Mouse (Mus musculus): ENCODE measurements around the gene Srxn1.
"Not testable (repeated sequence)": the region's sequence is repeated elsewhere in the genome, so short reads cannot be mapped to it uniquely, and the experiment has no call there.

The Srxn1 gene

DNA sequence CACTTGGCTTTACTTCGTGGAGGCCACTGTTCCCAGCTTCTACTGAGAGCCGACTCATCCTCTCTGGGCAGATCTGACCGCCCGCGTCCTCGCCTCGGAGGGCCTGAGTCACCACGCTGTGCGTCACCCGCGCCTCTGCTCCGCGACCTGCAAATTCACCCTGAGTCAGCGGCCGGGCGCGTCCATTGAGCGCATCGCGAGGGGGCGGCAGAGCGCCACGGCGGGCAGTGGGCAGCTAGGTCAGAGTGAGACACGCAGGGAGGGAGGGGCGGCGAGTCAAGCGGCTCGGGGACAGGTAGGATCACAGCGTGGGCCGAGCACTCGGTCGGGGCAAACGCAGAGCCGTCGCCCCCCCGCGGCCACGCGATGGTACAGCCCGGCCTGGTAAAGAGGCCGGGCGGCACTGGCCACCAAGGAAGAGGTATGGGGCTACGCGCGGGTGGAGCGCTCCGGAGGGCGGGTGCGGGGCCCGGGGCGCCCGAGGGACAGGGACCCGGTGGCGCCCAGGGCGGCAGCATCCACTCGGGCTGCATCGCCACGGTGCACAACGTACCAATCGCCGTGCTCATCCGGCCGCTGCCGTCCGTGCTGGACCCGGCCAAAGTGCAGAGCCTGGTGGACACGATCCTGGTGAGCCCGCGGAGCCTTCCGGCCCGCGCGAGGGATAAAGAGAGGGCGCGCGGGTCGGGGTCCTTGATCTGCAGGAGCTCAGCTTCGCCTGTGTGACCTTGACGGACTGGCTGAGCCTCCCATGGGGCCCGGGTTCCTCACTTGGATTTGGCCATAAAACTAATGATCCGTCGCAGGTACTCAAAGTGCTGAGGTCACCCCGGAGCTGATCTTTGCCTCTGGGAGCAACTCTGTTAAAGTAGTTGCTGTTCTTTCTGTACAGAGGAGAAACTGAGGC lies at the start of gene Srxn1:
Srxn1 (plus strand) TSS at position 199 of the 907 bp plus-strand sequence.
- peak; percentile 87 to 91 for DNase-seq (ENCODE audit: low spot score in 2 of 2)

DNA sequence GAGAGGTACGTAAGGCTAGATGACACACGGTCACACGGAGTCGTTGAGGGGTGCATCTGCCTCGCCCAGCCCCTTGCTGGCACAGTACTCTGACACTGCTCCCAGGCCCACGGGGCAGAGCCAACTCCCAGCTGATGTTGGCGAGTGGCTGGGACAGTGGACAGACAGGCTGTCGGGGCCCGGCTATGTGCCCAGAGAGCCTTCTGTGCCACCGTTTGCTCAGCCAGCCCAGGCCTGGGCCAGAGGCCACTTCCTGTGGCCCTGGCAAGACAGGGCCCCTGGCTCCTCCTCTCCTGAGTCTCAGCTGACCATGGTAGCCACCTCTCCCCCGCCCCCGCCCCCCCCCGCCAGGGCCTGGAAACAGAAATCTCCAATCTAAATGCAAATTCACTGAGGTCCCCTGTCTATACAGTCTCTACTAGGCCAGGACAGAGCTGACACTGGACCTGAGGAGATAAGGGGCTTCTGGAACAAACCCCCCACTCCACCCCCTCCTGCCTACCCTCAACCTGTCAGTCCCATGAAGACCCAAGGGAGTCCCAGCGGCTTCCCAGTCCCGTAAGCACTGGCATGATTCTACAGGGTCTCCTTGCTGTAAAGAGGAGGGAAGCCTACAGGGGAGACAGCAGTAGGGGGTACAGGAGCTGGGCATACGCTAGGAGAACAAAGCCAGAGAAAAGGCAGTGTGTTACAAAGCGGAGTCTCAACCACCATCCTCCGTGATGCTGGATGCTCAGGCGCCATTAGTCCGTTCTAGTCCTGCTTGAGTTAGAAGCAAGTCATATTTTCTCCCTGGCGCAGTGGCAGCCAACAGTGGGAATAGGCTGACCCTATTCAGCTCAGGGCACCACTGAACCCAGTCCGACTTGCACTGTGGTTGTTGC lies 48.7 kb upstream of the Srxn1 start:
- no peak for DNase-seq (ENCODE audit: low spot score in 2 of 2)

DNA sequence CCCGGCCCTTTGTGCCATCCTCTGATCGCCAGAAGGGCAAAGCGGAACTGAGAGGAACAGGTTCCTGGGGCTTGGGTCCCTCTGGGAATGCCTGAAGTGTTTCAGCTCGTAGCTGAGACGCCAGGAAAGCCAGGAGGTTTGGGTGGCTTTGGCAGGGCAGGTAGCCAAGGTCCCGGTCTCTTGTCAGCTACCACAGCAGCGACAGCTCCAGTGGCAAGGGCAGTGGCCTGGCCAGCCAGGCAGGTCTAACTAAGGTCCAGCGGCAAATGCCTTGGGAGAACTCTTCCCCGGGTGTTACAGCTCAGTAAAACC lies 48.1 kb upstream of the Srxn1 start:
- DNase-seq (ENCODE audit: low spot score in 2 of 2), result no peak

DNA sequence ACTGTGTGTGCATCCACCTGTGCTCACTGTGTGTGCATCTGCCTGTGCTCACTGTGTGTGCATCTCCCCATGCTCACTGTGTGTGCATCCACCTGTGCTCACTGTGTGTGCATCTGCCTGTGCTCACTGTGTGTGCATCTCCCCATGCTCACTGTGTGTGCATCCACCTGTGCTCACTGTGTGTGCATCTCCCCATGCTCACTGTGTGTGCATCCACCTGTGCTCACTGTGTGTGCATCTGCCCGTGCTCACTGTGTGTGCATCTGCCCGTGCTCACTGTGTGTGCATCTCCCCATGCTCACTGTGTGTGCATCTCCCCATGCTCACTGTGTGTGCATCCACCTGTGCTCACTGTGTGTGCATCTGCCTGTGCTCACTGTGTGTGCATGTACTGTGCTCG lies 42.5 kb upstream of the Srxn1 start:
- not testable (repeated sequence) for DNase-seq (ENCODE audit: low spot score in 2 of 2)

DNA sequence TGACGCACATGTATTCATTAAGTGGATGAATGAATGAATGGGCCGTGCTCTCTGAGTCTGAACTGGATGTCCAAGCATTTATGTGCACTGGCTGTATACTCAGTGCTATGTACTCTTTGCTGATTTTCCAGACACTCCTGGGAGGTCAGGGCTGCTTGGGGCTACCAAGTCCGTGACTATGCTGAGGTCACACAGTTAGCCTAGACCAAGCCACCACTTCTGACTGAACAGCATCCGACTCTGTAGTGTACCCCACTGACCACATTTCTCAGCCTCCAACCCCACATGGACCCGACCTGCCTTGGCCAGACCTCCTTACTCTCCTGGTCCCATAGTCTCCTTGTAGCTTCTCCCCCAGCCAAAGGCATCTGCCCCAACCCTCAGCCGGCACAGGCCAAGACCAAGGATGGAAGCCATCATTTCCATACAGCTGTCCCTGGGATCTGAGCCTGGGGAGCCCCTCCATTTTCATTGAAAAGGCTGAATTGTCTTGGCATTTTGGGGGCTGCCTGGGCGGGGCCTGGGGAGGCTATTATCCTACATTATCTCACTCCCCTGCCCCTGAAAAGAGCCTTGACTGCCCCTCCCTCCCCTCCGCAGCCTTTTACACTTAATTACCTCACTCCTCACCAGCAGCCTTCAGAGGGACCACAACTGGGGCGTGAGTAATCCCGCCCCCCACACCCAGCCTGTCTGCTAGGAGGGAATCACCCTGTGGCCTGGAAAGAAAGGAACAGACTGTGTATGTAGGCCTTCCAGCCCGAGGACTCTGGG lies 36.5 kb upstream of the Srxn1 start:
- DNase-seq (ENCODE audit: low spot score in 2 of 2), result no peak

DNA sequence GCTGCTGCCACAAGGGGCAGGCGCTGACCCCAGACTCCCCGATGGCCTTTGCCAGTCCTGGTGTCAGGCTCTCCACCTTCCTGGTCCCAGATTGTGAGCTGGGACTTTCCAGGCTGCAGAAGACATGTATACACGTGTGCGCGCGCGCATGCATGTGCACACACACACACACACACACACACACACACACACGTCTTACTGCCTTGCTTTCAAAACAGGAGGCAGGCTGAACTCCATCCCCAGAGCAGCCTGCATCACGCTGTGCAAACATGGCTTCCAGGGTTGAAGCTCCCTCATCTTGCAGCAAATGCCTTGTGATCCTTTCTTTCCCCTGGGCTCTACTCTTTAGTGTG lies 35.9 kb upstream of the Srxn1 start:
- no peak for DNase-seq (ENCODE audit: low spot score in 2 of 2)

DNA sequence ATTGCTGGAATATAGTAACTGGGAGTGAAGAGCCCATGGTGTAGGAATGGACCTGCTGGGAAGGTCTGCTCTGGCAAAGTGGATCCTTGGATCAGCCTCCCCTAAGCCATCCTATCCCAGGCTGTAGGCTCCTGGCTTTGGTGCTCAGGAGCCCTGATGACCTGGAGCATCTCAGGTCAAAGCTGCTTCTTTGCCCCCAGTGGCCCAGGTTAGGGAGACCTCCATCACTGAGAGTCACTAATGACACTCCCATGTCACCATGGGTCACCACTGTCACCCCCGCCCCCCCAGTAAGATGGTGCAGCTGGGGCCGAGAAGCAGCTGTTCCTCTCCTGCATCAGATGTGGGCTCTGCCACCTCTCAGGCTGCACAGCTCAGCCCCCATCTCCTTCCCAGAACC lies 35.4 kb upstream of the Srxn1 start:
- DNase-seq (ENCODE audit: low spot score in 2 of 2), result no peak

DNA sequence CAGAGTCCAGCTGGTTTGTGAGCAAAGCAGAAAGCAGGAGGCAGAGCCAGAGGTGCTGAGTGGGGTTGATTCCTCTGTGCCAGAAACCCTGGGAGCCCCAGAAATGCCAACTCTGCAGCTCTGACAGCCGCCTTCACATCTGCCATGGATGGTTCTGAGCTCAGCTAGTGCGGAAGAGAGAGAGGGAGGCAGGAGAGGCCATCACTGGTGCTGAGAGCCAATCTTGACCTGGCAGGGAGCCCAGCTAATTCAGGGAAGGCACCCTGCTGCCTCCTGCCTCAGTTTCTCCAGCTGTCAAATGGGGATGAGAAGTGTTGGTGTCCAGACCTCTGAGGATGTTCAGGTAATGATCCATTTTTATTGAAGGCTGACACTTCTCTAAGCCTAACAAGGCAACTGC lies 30.8 kb upstream of the Srxn1 start:
- no peak for DNase-seq (ENCODE audit: low spot score in 2 of 2)

DNA sequence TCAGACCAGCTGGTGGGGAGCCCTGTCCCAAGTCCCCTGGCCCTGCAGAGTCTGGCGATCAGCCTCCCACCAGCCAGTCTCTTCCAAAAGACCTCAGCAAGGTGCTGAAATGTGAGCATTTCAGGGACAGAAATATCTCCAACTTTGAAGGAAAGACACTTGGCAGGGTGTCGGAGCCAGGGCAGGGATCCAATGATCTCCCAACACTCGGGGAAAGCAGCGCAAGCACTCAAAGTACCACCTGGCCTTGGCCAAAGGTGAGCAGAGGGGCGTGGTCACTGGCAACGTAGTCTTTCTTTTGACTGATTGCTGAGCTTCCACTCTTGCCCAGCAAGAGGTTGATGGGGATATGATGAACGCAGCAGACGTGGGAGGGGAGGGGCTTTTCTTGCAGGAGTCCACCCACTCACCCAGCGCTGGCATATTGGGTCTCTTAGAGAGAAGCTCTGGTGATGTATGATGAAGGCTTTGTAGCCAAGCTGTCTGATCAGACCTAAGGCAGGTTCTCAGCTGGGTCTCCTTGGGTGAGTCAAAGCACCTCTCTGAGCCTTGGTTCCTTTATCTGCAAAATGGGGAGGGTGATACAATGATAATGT lies 29.9 kb upstream of the Srxn1 start:
- DNase-seq (ENCODE audit: low spot score in 2 of 2), result no peak

DNA sequence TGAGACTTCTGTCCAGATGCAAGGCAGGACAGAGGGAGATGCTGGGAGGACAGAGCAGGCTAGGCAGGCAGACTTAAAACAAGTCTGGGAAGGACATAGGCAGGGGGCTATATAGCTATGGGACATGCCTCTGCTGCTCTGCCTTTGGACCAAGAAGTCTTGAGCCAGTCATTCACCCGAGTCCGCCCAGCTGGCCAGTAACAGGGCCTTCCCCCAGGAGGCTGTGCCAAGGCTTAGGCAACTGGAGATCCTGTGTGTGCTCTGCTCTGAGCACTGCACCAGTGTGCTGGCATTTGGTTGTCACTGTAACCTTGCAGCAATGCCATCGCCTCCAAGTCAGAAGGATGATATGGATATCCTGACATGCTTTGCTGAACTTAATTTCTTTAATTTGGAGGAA lies 28.0 kb upstream of the Srxn1 start:
- no peak for DNase-seq (ENCODE audit: low spot score in 2 of 2)

DNA sequence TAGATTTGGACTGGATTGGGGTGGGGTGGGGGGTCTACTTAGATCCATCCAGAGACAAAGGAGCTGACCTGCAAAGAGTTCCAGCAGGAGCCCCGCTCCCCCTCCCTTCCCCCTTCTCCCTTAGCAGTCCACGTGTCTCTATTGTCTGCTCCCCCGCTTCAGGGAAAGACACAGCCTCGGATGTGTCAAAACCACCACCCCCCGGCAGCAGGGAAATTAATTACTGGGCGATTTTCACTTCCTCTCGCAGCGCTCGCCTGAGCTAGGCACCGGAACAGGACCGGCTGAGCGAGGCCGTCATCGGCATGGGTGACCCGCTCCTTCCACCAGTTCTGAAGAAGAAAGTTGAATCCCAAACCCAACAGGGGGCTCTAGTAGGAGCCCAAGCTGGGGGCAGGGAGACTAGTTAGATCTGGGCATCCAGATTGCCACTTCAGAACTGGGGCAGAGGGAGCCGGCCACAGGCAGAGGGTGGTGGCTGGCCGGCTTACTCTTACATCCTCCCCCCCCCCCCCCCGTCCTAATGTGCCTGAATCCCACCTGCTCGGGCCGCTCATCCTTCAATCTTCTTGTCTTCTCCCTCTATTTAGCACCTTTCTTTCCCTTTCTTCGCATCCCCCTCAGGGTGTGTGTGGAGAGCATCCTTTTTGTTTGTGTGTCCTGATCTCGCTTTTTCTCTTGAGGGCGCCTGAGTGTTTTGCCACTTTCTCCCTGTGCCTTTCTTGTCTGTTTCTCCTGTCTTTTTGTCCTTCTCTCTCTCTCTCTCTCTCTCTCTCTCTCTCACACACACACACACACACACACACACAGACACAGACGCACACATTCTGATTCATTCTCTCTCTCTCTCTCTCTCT lies 24.4 kb upstream of the Srxn1 start, which contains the start of gene Scrt2:
Scrt2 (plus strand) TSS at position 845 of the 857 bp plus-strand sequence.
- no peak for DNase-seq (ENCODE audit: low spot score in 2 of 2)

DNA sequence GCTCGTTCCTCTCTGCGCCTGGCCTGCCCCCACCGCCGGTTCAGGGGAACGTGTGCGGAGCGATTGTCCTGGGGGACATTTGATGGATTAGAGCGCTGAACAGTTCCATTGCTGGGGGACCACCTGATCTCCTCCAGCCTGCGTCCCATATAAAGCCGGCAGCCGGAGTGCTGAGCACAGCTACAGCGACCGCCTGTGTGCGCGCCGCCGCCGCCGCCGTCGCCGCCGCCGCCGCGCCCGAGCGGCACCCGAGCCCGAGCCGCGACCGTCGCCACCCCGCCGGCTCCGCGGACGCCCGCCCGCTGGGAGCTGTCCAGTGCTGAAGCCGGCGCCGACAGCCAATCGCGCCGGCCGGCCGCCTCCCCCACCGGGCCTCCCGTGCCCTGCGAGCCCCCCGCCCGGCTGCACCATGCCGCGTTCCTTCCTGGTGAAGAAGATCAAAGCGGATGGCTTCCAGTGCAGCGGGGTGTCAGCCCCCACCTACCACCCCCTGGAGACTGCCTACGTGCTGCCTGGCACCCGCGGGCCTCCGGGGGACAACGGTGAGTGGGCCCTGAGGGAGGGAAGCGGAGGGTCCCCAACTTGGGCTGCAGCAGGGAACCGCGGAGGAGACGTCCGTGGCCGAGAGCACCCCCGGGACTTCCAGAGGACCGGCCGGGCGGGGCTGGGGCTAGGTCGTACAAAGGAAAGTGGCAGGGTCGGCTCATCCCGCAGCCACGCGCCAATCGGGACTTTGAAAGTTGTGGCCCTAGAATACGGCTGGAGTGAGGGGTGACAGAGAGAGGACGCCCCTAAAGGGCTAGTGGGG lies 23.5 kb upstream of the Srxn1 start:
- peak; percentile 66 to 78 for DNase-seq (ENCODE audit: low spot score in 2 of 2)

DNA sequence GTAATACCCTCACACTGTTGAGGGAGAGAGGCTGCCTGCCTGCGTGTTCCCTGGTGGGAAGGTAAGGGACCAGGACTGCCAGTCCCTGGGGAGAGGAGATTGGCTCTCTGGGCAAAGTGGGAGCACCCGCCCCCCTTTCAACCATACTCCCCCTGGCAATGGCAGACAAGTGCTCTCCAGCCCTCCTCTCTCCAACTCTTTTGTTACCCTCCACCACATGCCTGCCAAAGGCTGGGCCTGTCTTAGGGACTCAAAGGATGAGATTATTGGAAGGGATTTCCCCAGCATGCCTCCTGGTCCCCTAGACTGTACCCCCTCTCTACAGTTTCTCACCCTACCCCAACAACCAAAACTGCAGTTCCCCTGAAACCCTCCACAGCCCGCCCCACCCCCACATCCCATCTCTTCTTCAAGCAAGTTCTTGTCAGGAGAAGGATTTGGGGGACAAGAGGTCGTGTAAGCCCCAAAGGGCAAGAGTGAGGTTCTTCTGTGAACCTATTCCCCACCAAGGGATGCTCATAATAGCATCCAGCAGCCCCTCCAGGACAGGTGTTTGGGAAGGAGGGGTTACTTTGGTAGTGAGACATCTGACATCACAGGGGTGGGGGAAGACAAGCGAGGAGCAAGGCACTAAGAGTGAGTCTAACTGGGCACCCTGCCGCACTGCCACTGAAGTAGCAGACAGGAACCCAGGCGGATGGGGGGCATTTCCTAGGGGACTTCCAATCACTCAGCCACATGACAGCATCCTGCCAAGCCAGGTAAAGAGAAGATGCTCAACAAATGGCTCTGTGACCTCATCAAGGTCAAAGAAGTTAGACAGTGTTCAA lies 22.6 kb upstream of the Srxn1 start:
- no peak for DNase-seq (ENCODE audit: low spot score in 2 of 2)

DNA sequence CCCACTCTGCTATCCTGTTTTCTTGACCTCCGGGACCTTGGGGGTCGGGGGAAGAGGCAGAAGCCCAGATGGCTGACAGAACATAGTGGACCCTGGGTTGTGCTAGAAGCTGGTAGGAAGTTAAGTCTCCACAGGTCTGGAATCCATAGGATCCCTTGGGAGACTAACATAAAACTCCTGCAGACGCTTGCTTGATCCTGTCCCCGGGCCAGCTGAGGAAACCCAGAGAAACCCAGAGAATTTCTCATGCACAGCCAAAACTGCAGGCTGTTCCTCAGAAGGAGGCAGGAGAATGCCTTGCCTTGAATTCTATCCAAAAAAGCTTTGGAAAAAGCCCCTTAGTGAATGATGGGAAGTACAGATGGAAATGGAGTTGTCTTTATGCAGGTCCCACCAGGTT lies 21.9 kb upstream of the Srxn1 start:
- no peak for DNase-seq (ENCODE audit: low spot score in 2 of 2)

DNA sequence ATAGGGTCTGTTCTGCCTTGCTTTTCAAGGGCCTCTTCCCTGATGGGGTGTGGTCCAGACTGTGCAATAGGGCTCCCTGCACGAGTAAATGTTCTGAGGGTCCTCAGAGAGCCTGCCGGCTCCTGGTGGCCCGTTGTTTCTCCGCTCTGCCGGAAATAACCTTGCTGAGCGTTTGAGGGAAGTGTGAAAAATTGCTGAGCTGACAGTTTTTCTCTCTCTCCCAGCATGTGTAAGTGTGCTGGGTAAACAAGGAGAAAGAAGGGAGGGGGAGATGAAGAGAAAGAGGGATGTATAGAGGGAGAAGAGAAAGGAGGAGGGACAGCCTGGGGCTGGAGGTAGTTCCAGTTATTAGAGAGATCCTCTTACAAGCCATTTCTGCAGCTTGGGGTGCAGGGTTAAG lies 21.0 kb upstream of the Srxn1 start:
- no peak for DNase-seq (ENCODE audit: low spot score in 2 of 2)

DNA sequence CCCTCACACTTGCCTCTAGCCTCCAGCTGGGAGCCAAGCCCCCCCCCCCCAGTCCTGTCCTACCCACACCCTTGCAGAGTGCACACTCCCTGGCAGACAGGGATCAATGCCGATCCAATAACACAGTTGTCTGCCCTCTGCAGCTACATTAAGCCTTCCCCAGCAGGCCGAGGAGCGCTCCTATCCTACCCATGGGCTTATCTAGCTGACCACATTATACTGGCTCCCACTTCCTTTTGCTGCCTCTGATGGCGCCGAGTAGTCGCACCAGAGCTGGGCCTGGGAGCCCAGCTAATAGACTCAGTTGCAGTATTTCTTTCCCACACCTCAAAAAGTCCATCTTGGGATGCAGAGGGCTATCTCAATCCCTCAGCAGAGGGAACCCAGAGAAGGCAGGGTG lies 19.9 kb upstream of the Srxn1 start:
- no peak for DNase-seq (ENCODE audit: low spot score in 2 of 2)

DNA sequence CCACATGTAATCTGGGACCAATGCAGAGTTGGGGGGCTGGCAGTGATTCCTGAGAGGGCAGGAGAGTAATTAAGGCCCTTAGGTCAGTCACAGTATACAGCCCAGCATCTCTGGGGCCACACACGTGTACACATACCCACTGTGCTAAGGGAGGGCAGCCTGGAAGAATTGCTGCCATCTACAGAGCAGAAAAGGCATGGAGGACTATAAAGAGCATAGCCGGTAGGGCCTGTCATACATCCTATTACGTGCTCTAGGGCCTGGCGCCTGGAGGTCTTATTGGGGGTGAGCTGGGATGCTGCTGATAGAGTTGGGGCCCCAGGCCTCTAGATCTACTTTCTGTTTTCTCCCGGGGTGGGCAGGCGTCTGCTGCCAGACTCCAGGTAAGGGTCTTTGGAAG lies 18.9 kb upstream of the Srxn1 start:
- DNase-seq (ENCODE audit: low spot score in 2 of 2), result no peak

DNA sequence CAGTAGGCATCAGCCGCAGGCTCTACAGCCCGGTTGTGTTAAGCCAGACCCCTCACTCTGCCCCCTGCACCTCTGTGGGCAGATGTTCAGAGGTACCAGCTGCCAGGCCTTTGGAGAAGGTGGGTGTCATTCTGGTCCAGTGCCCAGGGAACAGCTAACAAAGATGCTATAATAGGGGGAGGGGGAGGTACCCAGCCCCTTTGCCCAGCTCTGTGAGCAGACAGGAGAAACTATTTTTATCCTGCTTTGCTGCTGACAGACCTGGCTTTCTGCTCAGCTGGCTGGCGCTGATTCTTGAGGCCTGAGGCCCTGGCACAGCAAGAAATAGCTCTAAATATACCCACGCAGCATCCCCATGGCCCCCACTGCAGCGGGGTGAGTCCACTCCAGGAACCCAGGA lies 18.2 kb upstream of the Srxn1 start:
- no peak for DNase-seq (ENCODE audit: low spot score in 2 of 2)

DNA sequence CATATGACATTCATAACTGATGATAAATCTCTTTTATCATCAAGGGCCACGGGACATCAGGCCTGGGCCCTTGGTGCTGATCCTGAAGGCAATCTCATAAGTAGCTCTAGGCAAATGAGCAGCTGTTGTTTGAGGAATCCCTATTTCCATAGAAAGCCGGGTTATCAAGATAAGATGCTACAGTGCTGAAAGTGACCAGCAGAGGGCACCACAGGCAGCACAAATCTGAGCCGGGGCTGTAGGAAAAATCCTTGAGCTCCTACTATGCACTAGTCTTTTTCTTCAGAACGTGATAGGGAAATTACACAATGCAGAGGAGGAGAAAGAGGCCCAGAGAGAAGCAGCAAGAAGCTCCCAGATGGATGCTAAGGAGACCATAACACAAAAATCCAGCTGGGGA lies 16.2 kb upstream of the Srxn1 start:
- peak; percentile 33 to 37 for DNase-seq (ENCODE audit: low spot score in 2 of 2)
